Mouse (Mus musculus) embryonic facial prominence, embryonic 11.5 days (tissue): ENCODE measurements at regions not wholly inside any gene's neighbourhood (a gene's known extent, or its start where the extent isn't known, plus 50 kb on each side); places are given as distances from the start of the nearest gene placed in this dataset.

Source experiments
- ATAC-seq: fragments of 200-750 bp; cut with Nextera tagmentation; replicated peaks from 2 replicates; pipeline ENCODE4 v1.8.0; 2017; ENCODE audit warnings: low read depth; ENCODE audit not compliant: insufficient number of reproducible peaks, low FRiP score, low TSS enrichment
- DNase-seq: peaks from one replicate; pipeline ENCODE4 v3.0.0-alpha.2; 2015; ENCODE audit warnings: low spot score
- H3K27ac ChIP-seq: fragments of 300-500 bp; sonication (generic); replicated peaks from 2 replicates; pipeline ENCODE4 v1.5.1; 2014; ENCODE audit warnings: mild to moderate bottlenecking, low read depth, low read length, control low read depth
- H3K27me3 ChIP-seq: fragments of 300-500 bp; sonication (generic); 2 replicates; pipeline ENCODE4 v1.6.1; 2014; ENCODE audit warnings: mild to moderate bottlenecking, low read length, moderate library complexity, mixed read lengths; ENCODE audit not compliant: control insufficient read depth, insufficient read depth
- H3K36me3 ChIP-seq: fragments of 300-500 bp; sonication (generic); replicated peaks from 2 replicates; pipeline ENCODE4 v1.6.1; 2014; ENCODE audit warnings: low read depth, mild to moderate bottlenecking, low read length, moderate library complexity, mixed read lengths; ENCODE audit not compliant: control insufficient read depth, insufficient read depth
- H3K4me1 ChIP-seq: fragments of 300-500 bp; sonication (generic); 2 replicates; pipeline ENCODE4 v1.6.1; 2014; ENCODE audit warnings: low read length, mixed read lengths; ENCODE audit not compliant: control insufficient read depth, insufficient read depth
- H3K4me2 ChIP-seq: fragments of 300-500 bp; sonication (generic); 2 replicates; pipeline ENCODE4 v1.6.1; 2014; ENCODE audit warnings: low read depth, mild to moderate bottlenecking, control low read depth, low read length, moderate library complexity
- H3K4me3 ChIP-seq: fragments of 300-500 bp; sonication (generic); 2 replicates; pipeline ENCODE4 v1.5.1; 2014; ENCODE audit warnings: low read depth, low read length, control low read depth
- H3K9ac ChIP-seq: fragments of 300-500 bp; sonication (generic); replicated peaks from 2 replicates; pipeline ENCODE4 v1.6.1; 2014; ENCODE audit warnings: mild to moderate bottlenecking, control low read depth, low read length
- H3K9me3 ChIP-seq: fragments of 300-500 bp; sonication (generic); replicated peaks from 2 replicates; pipeline ENCODE4 v1.6.1; 2016; ENCODE audit warnings: mild to moderate bottlenecking, low read length, inconsistent platforms, mixed read lengths; ENCODE audit not compliant: control insufficient read depth
- WGBS: fragments of 180-500 bp; shearing (Covaris S2); extraction: QIAGEN DNeasy Blood & Tissue Kit; methylation state at CpG from one replicate; pipeline ENCODE4 v1.1.7; 2014; 5-methylcytosine and 5-hydroxymethylcytosine counted together

- no peak overlapping the region for H3K4me2 ChIP-seq
- no peaks in the 10 kb centered on the region for H3K27me3 ChIP-seq
- ATAC-seq (no peak), DNase-seq (no peak)
- H3K27ac ChIP-seq, result no peak overlapping the region
- 74% methylated on average over 3 of the region's 3 CpGs for WGBS
- no peak overlapping the region for H3K4me3 ChIP-seq
- no peak overlapping the region for H3K9ac ChIP-seq
- no peaks in the 10 kb centered on the region for H3K4me1 ChIP-seq
- H3K36me3 ChIP-seq, result no peaks in the 10 kb centered on the region
- no peaks in the 10 kb centered on the region for H3K9me3 ChIP-seq
Measured at GRCm38 (mm10) chr15:36405446-36405845, 602.1 kb downstream of the Zfp706 start.

DNA sequence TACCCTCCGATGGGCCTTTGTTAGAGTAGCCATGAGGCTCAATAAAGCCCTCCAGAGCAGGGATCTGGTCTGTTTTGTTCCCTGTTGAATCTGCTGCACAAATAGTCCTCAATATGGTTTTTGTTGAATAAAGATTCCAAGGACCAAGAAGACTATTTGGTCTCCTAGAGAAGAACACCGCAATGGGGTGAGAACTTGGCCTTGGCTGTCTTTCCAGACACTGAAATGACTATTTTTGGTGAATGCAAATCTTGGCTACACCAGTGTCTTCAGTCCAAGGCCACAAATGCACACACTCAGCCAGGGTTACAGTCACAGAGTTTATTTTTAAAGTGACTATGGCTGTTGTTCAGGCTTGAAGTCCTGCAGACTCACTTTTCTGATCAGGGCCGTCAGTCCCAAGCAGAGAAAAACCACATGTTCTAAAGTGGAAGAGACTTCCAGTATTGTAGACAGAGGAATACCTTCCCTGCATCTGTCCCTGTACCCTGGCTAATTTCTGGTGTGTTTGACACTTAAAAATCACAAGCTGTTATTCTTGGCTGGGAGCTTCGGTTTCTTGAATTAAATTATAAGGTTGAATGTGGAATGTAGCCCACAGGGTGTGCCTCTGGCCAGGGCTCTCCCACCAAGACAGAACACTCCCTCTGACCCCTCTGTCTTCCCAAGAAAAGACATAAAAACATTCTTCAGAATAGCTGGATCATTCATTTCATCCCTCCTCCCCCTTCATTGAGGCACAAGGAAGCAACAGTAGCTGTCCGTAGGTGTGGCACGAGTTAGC lies 604.0 kb downstream of the Zfp706 start:
- Histone ChIP-seq H3K27ac (no peak overlapping the region), H3K27me3 (no peaks in the 10 kb centered on the region), H3K9ac (no peak overlapping the region), H3K4me1 (no peaks in the 10 kb centered on the region), H3K4me3 (no peak overlapping the region), H3K9me3 (no peaks in the 10 kb centered on the region), H3K4me2 (no peak overlapping the region), H3K36me3 (no peaks in the 10 kb centered on the region)
- 83% methylated on average over 6 of the region's 6 CpGs for WGBS
- ATAC-seq, result no peak
- no peak for DNase-seq

GRCm38 (mm10) chr15:36402051-36402450 lies 605.5 kb downstream of the Zfp706 start:
- no peak overlapping the region for H3K4me2 ChIP-seq
- WGBS, result 79% methylated on average over 1 of the region's 1 CpGs
- H3K9me3 ChIP-seq, result no peaks in the 10 kb centered on the region
- no peaks in the 10 kb centered on the region for H3K27me3 ChIP-seq
- no peak overlapping the region for H3K9ac ChIP-seq
- no peak overlapping the region for H3K27ac ChIP-seq
- no peak overlapping the region for H3K4me3 ChIP-seq
- ATAC-seq, result no peak
- no peak for DNase-seq
- no peaks in the 10 kb centered on the region for H3K36me3 ChIP-seq
- H3K4me1 ChIP-seq, result no peaks in the 10 kb centered on the region

DNA sequence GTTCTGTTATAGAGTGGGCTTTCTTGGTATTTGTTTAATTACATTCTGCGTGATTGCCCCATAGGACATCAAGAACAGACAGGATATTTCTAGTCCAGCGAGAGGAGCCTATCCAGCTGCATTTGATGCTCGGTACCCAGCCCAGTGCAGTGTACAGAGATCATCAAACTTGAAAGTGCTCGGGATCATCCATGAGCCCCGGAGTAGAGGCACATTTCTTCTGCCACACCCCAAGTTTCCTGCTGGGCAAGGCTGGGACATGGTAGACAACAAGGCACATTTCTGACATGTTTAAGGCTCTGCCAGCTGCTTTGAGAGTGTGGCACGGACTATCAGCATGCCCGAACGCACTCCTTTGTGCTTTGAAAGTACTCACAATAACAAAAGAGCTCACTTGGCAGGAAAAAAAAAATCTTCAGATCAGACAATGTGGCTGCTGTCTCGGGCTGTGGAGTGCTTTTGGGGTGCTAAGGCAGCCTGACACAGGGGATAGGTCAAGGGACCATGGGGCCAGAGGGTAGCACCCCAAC lies 607.2 kb downstream of the Zfp706 start:
- DNase-seq (no peak), ATAC-seq (no peak)
- no peak overlapping the region for H3K4me3 ChIP-seq
- H3K4me2 ChIP-seq, result no peak overlapping the region
- no peaks in the 10 kb centered on the region for H3K27me3 ChIP-seq
- no peaks in the 10 kb centered on the region for H3K9me3 ChIP-seq
- H3K4me1 ChIP-seq, result no peaks in the 10 kb centered on the region
- H3K27ac ChIP-seq, result no peak overlapping the region
- 72% methylated on average over 9 of the region's 9 CpGs for WGBS
- H3K9ac ChIP-seq, result no peak overlapping the region
- no peaks in the 10 kb centered on the region for H3K36me3 ChIP-seq

DNA sequence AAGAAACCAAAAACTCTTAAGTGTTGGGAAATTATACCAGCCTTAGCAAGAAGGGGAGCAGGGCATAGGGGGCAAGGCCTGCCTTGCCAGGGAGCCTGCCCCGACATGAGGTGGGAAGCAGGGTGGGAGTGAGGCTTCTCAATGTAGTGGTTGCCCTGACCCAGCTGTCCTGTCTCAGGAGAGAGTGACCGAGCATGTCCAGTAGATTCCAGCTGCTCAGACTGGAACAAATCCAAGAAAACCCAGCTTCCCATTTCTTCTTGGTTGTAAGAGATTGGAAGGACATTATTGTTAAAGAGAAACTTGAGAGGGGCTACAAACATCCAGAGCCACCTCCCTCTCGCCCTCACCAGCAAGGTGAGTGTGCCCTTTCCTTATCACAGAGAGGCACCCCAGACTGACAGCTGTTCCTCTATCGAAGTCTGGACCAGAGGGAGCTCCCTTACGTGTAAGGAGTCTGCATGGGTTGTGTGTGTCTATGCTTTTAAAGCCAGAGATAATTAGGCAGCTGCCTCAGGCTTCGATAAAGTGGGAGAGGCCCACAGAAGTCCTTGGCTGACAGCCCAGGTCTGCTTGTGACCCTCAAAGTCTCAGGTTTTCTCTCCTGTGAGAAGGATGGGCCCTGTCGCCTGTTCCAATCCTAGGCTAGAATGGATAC lies 608.1 kb downstream of the Zfp706 start:
- H3K36me3 ChIP-seq, result no peaks in the 10 kb centered on the region
- H3K4me2 ChIP-seq, result no peak overlapping the region
- H3K27me3 ChIP-seq, result no peaks in the 10 kb centered on the region
- 66% methylated on average over 7 of the region's 7 CpGs for WGBS
- no peaks in the 10 kb centered on the region for H3K4me1 ChIP-seq
- H3K27ac ChIP-seq, result no peak overlapping the region
- no peak overlapping the region for H3K4me3 ChIP-seq
- no peak overlapping the region for H3K9ac ChIP-seq
- ATAC-seq, result no peak
- DNase-seq, result no peak
- no peaks in the 10 kb centered on the region for H3K9me3 ChIP-seq

DNA sequence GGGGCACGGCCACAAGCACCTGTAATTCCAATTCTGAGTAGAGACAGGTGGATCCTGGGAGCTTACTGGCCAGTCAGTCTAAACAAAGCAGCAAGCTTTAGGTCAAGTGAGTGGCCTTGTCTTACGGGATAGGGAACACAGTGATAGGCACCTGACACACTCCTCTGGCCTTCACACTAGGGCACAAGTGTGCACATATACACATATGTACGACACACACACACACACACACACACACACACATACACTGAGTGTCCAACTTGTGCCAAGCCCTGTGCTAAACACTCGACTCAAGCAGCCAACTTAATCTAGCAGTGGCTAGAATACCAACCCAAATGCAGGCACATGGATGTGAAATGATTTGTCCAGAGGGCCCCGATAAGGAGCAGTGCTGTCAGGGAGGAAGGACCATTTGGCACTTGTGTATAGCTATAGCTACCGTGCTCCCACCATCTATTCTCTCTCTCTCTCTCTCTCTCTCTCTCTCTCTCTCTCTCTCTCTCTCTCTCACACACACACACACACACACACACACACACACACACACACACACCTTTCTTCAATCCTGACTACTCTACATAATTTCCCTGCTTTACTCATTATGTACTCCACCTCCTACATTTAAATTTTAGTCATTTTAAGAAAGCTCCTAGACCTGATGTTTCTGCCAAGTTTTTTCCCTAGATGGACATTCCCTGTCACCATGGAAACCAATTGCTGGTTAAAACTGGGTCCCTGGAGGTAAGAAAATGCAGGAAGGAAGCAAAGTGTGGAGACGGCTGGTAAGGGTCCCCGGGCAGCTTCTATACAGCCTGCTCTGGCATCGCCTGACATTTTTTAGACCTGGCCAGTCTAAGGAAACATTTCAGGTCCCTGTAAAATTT lies 609.2 kb downstream of the Zfp706 start:
- Histone ChIP-seq H3K4me2 (no peak overlapping the region), H3K36me3 (no peaks in the 10 kb centered on the region), H3K4me1 (no peaks in the 10 kb centered on the region), H3K9ac (no peak overlapping the region), H3K27ac (no peak overlapping the region), H3K9me3 (no peaks in the 10 kb centered on the region), H3K27me3 (no peaks in the 10 kb centered on the region), H3K4me3 (no peak overlapping the region)
- no peak for ATAC-seq
- WGBS, result 59% methylated on average over 9 of the region's 9 CpGs
- DNase-seq, result peak; percentile 33

DNA sequence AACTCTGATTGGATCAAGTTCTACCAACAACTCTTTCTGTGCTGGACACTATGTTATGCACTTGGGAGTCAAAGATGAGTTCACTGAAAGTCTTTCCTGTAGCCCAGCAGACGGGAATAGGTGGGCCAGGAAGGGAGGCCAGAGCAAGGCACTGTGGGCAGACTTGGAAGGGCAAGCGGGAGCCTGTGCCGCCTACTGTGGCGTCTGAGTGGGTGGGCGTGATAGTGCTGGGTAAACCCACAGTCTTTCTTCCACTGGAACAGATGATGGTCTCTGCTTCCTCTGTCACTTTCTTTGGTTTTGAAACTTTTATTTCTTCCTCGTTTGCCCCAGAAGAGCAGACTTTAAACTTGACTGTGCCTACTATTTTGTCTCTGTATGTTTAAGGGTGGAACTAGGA lies 610.8 kb downstream of the Zfp706 start:
- H3K4me2 ChIP-seq, result no peak overlapping the region
- no peaks in the 10 kb centered on the region for H3K36me3 ChIP-seq
- DNase-seq (no peak), ATAC-seq (no peak)
- no peak overlapping the region for H3K9ac ChIP-seq
- H3K27ac ChIP-seq, result no peak overlapping the region
- H3K4me3 ChIP-seq, result no peak overlapping the region
- H3K9me3 ChIP-seq, result no peaks in the 10 kb centered on the region
- no peaks in the 10 kb centered on the region for H3K27me3 ChIP-seq
- no peaks in the 10 kb centered on the region for H3K4me1 ChIP-seq
- 89% methylated on average over 6 of the region's 6 CpGs for WGBS
